Mouse (Mus musculus) left cerebral cortex, postnatal 4 days (tissue): ENCODE measurements around the gene Mettl3. TPM values are rescaled to one million over a fixed set of nuclear protein-coding genes. Genes with fewer than 3 reads are reported as not detected.
"Not testable (repeated sequence)": the region's sequence is repeated elsewhere in the genome, so short reads cannot be mapped to it uniquely, and the experiment has no call there.

Source experiments
- DNase-seq: peaks from one replicate; pipeline ENCODE4 v3.0.0-alpha.2; 2022
- intact Hi-C: fragments of 180-260 bp; cut with DNase I; formaldehyde crosslinking; loops from one replicate; pipeline ENCODE4 v1.15.1; 2025
- total RNA-seq, 2 experiments: library from RNA; stranded (reverse); gene quantifications; 2 replicates each; pipeline ENCODE4 v1.2.3; 2021

Mettl3 gene
- total RNA-seq, result 10 to 100 TPM; 39.2 to 47.4 TPM

DNA sequence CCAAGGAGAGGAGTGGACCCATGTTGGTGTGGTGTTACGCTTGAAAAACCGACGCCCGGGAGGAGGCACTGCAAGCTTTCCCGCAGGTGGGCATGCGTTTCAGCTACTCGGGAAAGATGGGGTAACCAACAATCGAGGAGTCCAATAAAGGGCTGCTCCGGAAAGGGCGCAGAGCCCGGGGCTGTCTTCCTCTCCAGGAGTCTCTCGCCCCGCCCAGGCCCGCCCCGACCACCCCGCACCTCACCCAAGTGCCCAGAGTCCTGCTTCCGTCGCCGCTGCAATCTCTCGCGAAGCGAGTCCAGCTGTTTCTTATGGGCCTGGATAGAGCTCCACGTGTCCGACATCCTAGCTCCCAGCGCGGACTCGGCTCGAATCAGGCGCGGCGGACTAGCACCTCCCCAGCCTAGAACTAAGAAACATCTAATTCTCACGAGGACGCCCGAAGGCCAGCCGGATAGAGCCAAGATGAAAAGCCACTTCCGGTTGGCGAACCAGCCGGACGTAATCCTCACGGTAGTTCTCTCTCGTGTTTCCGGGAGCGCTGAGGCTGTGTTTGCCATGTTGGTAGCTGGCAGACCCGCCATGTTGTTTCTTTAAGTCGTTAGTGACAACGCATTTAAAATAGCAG is at the start of gene Mettl3:
Gene Mettl3 (minus strand): TSS at position 485 of the 628 bp plus-strand sequence.
- DNase-seq, result peak; percentile 91
- intact Hi-C loops, result no loop called here

DNA sequence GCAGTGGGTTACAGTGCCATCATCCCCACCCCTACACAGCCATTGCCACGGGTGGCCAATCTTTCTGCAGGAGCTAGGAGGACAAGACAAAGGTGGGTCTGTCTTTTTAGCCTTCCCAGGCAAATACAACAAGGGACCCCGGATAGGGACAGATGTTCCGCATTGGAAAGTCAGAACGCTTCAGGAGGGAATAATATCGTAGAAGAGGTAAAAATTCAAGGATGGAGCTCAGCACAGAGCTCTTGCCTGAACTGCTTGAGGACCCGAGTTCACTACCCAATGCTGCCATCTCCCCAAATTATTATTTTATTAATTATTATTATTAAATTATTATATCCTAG is 34.6 kb upstream of the Mettl3 start:
- DNase-seq, result no peak
- intact Hi-C loops, result loop anchor here (5.0 kb wide), 1 partner anchor 42 kb away; no protein-coding TSS in a partner anchor

DNA sequence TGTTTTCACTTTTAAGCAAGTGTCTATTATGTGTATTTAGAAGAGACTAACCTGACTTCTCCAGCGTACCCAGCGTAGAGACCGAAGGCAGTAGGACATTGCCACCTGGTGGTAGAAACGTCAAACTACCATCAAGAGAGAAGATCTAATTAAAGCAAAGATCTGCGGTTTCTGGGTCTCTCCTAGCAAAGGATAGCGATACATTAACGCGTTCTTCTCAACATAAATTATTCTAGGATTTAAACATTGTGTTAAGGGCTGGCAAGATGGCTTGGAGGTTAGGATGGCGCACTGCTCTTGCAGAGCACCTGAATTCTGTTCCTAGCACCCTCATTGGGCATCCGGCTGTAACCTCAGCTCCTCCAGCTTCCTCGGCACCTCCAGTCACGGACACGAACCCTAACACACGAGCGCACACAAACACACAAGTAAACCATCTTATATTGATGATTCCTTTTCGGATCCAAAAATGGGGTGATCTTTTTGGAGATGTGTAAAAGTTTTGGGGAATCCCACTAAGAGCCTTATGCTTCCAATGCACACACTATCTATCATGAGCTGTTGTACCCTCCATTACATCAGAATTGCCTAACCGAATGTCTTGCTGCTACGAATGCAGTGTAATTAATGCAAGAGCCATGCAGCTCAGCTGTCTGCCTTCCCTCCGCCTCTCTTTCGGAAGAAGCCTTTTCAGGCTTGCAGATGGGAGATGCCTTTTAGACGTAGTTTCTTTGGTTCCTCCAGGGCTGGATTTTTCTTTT is 34.0 kb upstream of the Mettl3 start:
- DNase-seq, result peak; percentile 53
- intact Hi-C loops, result loop anchor here (5.0 kb wide), 1 partner anchor 42 kb away; no protein-coding TSS in a partner anchor

DNA sequence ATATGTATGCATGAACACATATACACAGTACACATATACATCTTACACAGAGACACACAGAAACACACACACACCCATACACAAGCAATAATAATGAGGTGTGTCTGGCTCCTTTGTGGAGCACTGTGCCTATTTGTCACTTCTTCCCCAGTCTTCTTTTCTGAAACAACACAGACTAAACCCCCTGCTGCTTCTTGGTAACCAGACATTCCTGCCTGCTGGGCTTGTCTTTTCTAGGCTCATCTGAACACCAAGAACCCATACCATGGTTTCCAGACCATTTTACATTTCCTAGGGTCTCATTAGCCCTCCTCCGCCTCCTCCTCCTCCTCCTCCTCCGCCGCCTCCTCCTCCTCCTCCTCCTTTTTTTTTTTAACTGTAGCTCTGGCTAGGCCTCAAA is 27.2 kb upstream of the Mettl3 start:
- no peak for DNase-seq
- intact Hi-C loops, result no loop called here

- intact Hi-C loops, result no loop called here
- DNase-seq, result no peak
Measured at GRCm38 (mm10) chr14:52331069-52331750, 26.3 kb upstream of the Mettl3 start.

GRCm38 (mm10) chr14:52327910-52328812 is 23.2 kb upstream of the Mettl3 start, which contains the start of gene Sall2:
Sall2 (minus strand) TSS chr14:52328762.
- intact Hi-C loops, result no loop called here
- no peak for DNase-seq

DNA sequence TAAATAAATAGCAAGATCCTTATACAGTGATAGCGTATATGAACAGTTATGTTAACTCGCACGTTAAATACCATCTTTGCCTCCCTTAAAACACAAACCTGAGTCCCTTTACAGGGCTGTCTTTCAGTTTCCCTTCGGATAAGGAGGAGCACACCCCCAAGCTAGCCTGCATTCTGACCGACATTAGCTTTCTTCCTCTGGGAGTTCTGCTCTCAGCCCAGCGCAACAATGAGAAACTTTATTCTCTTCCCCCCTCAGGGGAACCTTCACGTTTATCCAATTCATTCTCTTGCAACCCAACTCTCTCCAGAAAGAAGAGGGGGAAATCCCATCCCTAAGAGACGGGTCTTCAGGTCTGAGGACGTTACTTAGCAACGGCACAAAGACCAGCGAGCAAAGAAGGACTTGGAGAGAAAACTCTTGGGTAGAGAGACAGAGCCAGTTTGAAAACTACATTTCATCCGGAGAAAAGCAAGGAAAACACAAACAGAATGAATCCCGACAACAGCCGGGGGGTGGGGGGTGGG is 22.5 kb upstream of the Mettl3 start:
- no peak for DNase-seq
- intact Hi-C loops, result no loop called here

- DNase-seq, result no peak
- intact Hi-C loops, result no loop called here
Measured at GRCm38 (mm10) chr14:52325890-52326289, 21.0 kb upstream of the Mettl3 start.

- DNase-seq, result peak; percentile 24
- intact Hi-C loops, result no loop called here
Measured at GRCm38 (mm10) chr14:52319361-52319760, 14.4 kb upstream of the Mettl3 start.

DNA sequence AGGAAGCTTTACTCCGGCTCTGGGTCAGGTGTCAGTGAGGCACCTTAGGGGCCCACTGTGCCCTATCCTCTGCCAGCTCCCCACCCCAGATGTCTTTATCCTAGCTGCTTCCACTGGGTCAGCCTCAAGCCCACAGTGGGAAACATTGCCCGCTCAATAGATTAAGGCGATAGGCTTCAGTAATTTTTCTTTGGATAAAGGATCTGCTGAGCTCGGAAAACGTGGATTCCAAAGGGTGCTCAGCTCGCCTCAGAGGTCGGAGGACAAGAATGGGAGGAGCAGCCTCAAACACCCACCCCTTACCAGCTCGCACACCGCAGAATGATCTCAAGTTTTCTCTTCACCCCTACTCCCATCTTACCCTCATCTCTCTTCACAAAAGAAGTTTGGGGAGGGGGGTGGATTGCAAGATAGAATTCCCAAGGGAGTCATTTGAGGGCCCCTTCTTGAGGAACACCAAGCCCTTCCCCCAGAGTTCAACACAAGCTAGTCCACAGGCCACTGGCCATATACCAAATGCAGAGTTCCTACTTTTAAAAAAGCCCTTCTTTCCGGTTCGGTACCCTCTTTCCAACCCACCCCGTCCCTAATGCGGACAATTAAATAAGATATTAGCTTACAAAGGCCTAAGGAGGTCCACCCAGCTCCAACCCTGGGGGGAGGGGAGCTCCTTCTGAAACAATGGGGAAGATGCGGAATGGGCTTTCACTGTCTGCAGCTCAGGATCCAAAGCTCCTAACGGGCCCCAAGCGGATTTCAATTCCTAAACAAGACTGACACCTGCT is 11.7 kb upstream of the Mettl3 start:
- no peak for DNase-seq
- intact Hi-C loops, result no loop called here

DNA sequence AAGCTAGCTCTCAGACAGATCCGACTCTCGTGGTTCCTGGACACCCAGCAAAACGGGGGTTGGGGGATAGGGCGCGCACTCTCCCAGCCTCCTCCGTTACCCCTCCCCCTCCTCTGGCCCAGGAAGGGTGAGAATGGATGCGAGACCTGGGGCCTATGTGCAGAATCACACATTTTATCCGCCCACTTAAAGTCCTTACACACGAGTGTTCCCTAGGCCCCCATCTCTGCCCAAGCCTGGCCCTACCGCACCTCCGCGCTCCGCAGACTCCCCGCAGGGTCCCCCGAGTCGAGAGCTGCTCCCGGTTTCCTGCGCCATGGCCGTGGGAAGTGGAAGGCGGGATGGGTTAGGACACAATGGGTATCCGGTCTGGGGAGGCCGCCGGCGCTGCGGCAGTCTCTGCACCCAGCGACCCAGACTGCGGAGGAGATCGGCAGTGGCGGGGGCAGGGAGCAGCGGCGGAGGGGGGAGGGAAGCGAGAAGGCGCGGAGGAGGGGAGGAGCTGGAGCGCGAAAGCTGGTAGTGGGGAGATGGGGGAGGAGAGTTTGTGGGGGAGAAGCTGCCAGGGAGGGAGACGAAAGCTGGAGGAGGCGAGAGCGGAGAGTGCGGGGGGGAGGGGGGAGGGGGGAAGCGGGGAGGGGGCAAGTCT is 11.0 kb upstream of the Mettl3 start:
- intact Hi-C loops, result no loop called here
- DNase-seq, result peak; percentile 81

DNA sequence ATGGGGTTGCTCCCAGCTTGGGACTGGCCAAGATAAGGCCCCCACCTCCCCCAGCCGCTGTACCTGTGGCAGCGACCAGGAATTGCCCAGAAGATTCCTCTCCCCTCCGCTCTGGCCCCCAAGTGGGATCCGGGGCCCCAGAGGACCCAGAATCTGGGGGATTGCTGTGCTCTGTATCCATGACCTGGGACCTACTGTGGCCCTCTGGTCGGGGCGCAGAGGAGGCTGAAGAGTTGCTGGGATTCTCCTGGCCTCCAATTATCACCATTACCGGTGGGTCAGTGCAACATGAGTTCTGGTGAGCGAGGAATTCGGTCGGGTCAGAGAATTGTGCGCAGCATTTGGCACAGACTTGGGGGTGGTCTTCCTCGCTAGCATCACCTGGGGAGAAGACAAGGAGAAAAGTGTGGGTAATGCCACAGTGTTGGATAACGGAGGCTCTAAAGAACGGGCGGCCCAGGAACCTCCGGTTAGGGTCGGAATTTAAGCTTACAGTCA is 10.4 kb upstream of the Mettl3 start:
- no peak for DNase-seq
- intact Hi-C loops, result no loop called here

DNA sequence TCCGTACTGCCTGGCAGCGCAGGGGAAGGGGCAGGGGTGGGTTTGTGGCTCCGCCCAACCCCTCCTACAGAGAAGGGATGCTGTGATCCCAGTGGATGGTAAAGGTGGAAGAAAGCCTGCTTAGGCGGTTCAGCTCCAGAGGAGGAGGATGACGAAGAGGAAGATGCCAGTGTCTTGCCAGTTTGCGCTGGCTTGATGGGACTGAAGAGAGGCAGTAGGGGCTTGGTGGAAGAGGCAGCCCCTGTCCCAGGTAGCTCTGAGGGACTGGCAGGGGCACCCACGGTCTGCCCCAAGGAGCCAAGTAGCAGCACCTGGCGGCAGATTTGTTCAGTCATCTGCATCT is 9.9 kb upstream of the Mettl3 start:
- DNase-seq, result no peak
- intact Hi-C loops, result no loop called here

- no peak for DNase-seq
- intact Hi-C loops, result no loop called here
Measured at GRCm38 (mm10) chr14:52313931-52314807, 9.2 kb upstream of the Mettl3 start.

- no peak for DNase-seq
- intact Hi-C loops, result no loop called here
Measured at GRCm38 (mm10) chr14:52310906-52311305, 6.0 kb upstream of the Mettl3 start.

GRCm38 (mm10) chr14:52310343-52310742 is 5.4 kb upstream of the Mettl3 start:
- DNase-seq, intact Hi-C loops: not testable (repeated sequence)

DNA sequence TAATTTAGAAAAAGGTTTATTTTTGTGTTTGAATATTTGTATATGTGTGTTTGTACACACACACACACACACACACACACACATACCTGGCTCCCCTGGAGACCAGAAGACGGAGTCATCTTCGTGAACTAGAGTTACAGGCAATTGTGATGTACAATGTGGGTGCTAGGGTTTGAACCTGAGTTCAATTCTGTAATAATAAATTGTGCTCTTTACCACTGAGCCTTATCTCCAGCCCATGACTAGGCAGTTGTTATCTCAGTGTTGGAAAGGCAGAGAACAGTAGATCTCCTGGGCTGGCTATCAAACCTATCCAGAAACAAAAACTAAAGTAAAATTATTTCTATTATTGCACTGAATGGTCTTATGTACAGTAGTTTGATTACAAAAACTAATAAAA is 1.2 kb upstream of the Mettl3 start:
- no peak for DNase-seq
- intact Hi-C loops, result no loop called here

DNA sequence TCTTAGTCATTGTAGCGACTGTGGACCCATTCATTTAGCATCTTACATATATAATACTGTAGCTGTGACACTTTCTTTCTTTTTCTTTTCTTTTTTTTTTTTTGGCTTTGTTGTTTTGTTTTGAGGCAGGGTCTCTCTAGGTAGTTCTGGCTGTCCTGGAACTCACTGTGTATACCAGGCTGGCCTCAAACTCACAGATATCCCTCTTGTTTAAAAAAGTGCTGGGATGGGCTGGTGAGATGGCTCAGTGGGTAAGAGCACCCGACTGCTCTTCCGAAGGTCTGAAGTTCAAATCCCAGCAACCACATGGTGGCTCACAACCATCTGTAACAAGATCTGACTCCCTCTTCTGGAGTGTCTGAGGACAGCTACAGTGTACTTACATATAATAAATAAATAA is 1.4 kb downstream of the Mettl3 start:
- DNase-seq, intact Hi-C loops: not testable (repeated sequence)
